In the genomic region with DNA sequence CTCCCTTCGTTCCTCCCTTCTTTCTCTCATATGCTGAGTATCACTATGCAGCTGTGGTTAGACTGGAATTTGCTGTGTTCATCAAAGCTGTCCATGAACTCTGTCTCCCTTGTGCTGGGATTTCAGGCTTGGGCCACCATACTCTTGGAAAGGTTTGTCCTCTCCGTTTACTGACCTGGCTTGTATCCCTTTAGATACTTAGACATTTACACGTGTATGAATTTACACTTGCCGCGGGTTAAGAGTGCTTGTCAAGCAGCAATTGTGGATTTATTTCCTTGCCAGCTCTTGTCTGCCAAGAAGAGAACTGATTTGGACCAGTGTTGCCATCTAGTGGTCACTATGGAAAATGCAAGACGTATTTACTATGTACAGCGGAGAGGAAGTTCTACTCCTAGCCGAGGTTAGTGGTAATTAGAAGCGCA, we compare ENCODE assay signal across 8 mouse cellular contexts.
A peak's percentile ranks its signal among the peaks of the same experiment; 100 is the strongest.
DNase-seq lines count a peak whose midpoint lies in the region; ATAC-seq and TF ChIP-seq lines count a peak whose summit lies in the region.

No protein-coding gene starts in this region.

- TF ChIP-seq CTCF in lung, postnatal 0 days (IDR thresholded peaks at IDR 0.05): peak; percentile 95

- no peak overlapping the region for H3K4me3 ChIP-seq in hindbrain, embryonic 14.5 days (replicated peaks; ENCODE audit: low read length)
- no peak overlapping the region for H3K4me3 ChIP-seq in lung, postnatal 0 days (ENCODE audit: low read depth, low read length)

- H3K27ac ChIP-seq in hindbrain, embryonic 14.5 days: no peak overlapping the region
- H3K27ac ChIP-seq in lung, postnatal 0 days (ENCODE audit: low read length): no peak overlapping the region

- no peaks in the 10 kb centered on the region for H3K36me3 ChIP-seq in hindbrain, embryonic 14.5 days (replicated peaks; ENCODE audit: control insufficient read depth, insufficient read depth)
- no peaks in the 10 kb centered on the region for H3K36me3 ChIP-seq in lung, postnatal 0 days (ENCODE audit: insufficient read depth, low read length)

- ATAC-seq in hindbrain, embryonic 14.5 days (ENCODE audit: low FRiP score): peak; percentile 86; the same call in 1 of the 2 replicates
- ATAC-seq in lung, postnatal 0 days: peak; percentile 87

- H3K4me2 ChIP-seq in hindbrain, embryonic 14.5 days (replicated peaks): peak overlapping the region; percentile 26; the same call in 1 of the 2 replicates
- H3K4me2 ChIP-seq in lung, postnatal 0 days (replicated peaks; ENCODE audit: low read depth, low read length): 0 out of 2 replicates have a peak overlapping the region, but pooled peaks have one; percentile 14

- no peaks in the 10 kb centered on the region for H3K27me3 ChIP-seq in hindbrain, embryonic 14.5 days (ENCODE audit: control insufficient read depth, insufficient read depth, low read length)
- no peaks in the 10 kb centered on the region for H3K27me3 ChIP-seq in lung, postnatal 0 days (replicated peaks; ENCODE audit: insufficient read depth, low read length)

- 13% methylated on average over 9 of the region's 9 CpGs for WGBS in hindbrain, embryonic 14.5 days
- 2% methylated on average over 9 of the region's 9 CpGs for WGBS in lung, postnatal 0 days

- peak; percentile 93 for DNase-seq in NIH3T3 (ENCODE audit: low read depth)
- peak; percentile 43 for DNase-seq in cerebellum, adult 9-11 months
- peak; percentile 9 to 47 for DNase-seq in frontal cortex, postnatal 25 days (ENCODE audit: low spot score in 2 of 2)
- DNase-seq in hindbrain, embryonic 14.5 days (ENCODE audit: low spot score): peak; percentile 91
- peak; percentile 18 to 48 for DNase-seq in layer of hippocampus, postnatal 25 days (ENCODE audit: extremely low spot score in 1 of 2, low spot score in 1 of 2)
- peak; percentile 95 for DNase-seq in lung, postnatal 0 days (ENCODE audit: low spot score)
- DNase-seq in ovary, postnatal 14 days (ENCODE audit: low spot score): peak; percentile 65
- peak; percentile 9 to 16 for DNase-seq in thymus, postnatal 36 days

- no peaks in the 10 kb centered on the region for H3K4me1 ChIP-seq in hindbrain, embryonic 14.5 days (replicated peaks; ENCODE audit: control insufficient read depth, insufficient read depth, low read length)
- H3K4me1 ChIP-seq in lung, postnatal 0 days (ENCODE audit: insufficient read depth, low read depth, low read length): no peaks in the 10 kb centered on the region; the same call in 1 of the 2 replicates

- no peaks in the 10 kb centered on the region for H3K9me3 ChIP-seq in hindbrain, embryonic 14.5 days (ENCODE audit: control insufficient read depth, low read length)
- no peaks in the 10 kb centered on the region for H3K9me3 ChIP-seq in lung, postnatal 0 days (ENCODE audit: low read length)

- no peak overlapping the region for H3K9ac ChIP-seq in hindbrain, embryonic 14.5 days
- H3K9ac ChIP-seq in lung, postnatal 0 days (replicated peaks; ENCODE audit: low read depth): no peak overlapping the region

- peak; percentile 58; the same call in 1 of the 2 replicates for TF ChIP-seq EP300 in lung, postnatal 0 days (IDR thresholded peaks at IDR 0.05)

Comparison
In these comparisons a context has a peak if more than half of its experiments do, and no peak if none do; other contexts are left out.
1. DNase-seq: peak in every context shown above with its lines; median percentile 95 in lung, postnatal 0 days; 93 in NIH3T3; 91 in hindbrain, embryonic 14.5 days; 65 in ovary, postnatal 14 days; 43 in cerebellum, adult 9-11 months; 33 in layer of hippocampus, postnatal 25 days; 28 in frontal cortex, postnatal 25 days; 12 in thymus, postnatal 36 days.